Mouse (Mus musculus) midbrain, embryonic 14.5 days (tissue): ENCODE measurements at regions not wholly inside any gene's neighbourhood (a gene's known extent, or its start where the extent isn't known, plus 50 kb on each side); places are given as distances from the start of the nearest gene placed in this dataset.

Source experiments
- ATAC-seq: fragments of 200-750 bp; cut with Nextera tagmentation; 2 replicates; pipeline ENCODE4 v1.8.0; 2017; ENCODE audit warnings: moderate number of reproducible peaks, moderate library complexity; ENCODE audit not compliant: low FRiP score, low TSS enrichment
- DNase-seq: peaks from one replicate; pipeline ENCODE4 v3.0.0-alpha.2; 2015
- H3K27ac ChIP-seq: fragments of 300-500 bp; sonication (generic); replicated peaks from 2 replicates; pipeline ENCODE4 v1.5.1; 2014; ENCODE audit warnings: mild to moderate bottlenecking, low read depth, low read length, moderate library complexity
- H3K27me3 ChIP-seq: fragments of 300-500 bp; sonication (generic); 2 replicates; pipeline ENCODE4 v1.6.1; 2014; ENCODE audit warnings: low read length, control low read depth, mixed read lengths; ENCODE audit not compliant: control insufficient read depth, insufficient read depth
- H3K36me3 ChIP-seq: fragments of 300-500 bp; sonication (generic); 2 replicates; pipeline ENCODE4 v1.6.1; 2014; ENCODE audit warnings: low read length, control low read depth; ENCODE audit not compliant: control insufficient read depth, insufficient read depth
- H3K4me1 ChIP-seq: fragments of 300-500 bp; sonication (generic); 2 replicates; pipeline ENCODE4 v1.6.1; 2014; ENCODE audit warnings: mild to moderate bottlenecking, antibody characterized with exemption, low read length, control low read depth; ENCODE audit not compliant: control insufficient read depth, insufficient read depth
- H3K4me2 ChIP-seq: fragments of 300-500 bp; sonication (generic); 2 replicates; pipeline ENCODE4 v1.6.1; 2014; ENCODE audit warnings: mild to moderate bottlenecking, low read length, moderate library complexity
- H3K4me3 ChIP-seq: fragments of 300-500 bp; sonication (generic); replicated peaks from 2 replicates; pipeline ENCODE4 v1.5.1; 2014; ENCODE audit warnings: low read depth, low read length
- H3K9ac ChIP-seq: fragments of 300-500 bp; sonication (generic); replicated peaks from 2 replicates; pipeline ENCODE4 v1.6.1; 2014; ENCODE audit warnings: mild to moderate bottlenecking, low read length, moderate library complexity
- H3K9me3 ChIP-seq: fragments of 300-500 bp; sonication (generic); 2 replicates; pipeline ENCODE4 v1.6.1; 2016; ENCODE audit warnings: low read length, control low read depth, mixed read lengths; ENCODE audit not compliant: control insufficient read depth
- WGBS: fragments of 180-500 bp; shearing (Covaris S2); extraction: QIAGEN DNeasy Blood & Tissue Kit; methylation state at CpG from one replicate; pipeline ENCODE4 v1.1.7; 2014; 5-methylcytosine and 5-hydroxymethylcytosine counted together

- ATAC-seq, result no peak
- no peak overlapping the region for H3K9ac ChIP-seq
- no peaks in the 10 kb centered on the region for H3K36me3 ChIP-seq
- DNase-seq, result no peak
- 67% methylated on average over 7 of the region's 7 CpGs for WGBS
- no peaks in the 10 kb centered on the region for H3K27me3 ChIP-seq
- no peaks in the 10 kb centered on the region for H3K9me3 ChIP-seq
- no peak overlapping the region for H3K27ac ChIP-seq
- no peaks in the 10 kb centered on the region for H3K4me1 ChIP-seq
- H3K4me3 ChIP-seq, result no peak overlapping the region
- no peak overlapping the region for H3K4me2 ChIP-seq
These were observed 156.5 kb upstream of the Krr1 start for GRCm38 (mm10) chr10:111815821-111816599.

- WGBS, result 94% methylated on average over 8 of the region's 8 CpGs
- Histone ChIP-seq H3K9ac (no peak overlapping the region), H3K4me1 (no peaks in the 10 kb centered on the region), H3K27ac (no peak overlapping the region), H3K9me3 (no peaks in the 10 kb centered on the region), H3K4me3 (no peak overlapping the region), H3K36me3 (no peaks in the 10 kb centered on the region), H3K27me3 (no peaks in the 10 kb centered on the region), H3K4me2 (no peak overlapping the region)
- no peak for ATAC-seq
- no peak for DNase-seq
These were observed 152.6 kb upstream of the Krr1 start for GRCm38 (mm10) chr10:111819755-111820451.

GRCm38 (mm10) chr10:111824820-111825219 is 147.6 kb upstream of the Krr1 start:
- no peak overlapping the region for H3K27ac ChIP-seq
- no peak overlapping the region for H3K4me3 ChIP-seq
- H3K9ac ChIP-seq, result no peak overlapping the region
- H3K9me3 ChIP-seq, result no peaks in the 10 kb centered on the region
- H3K4me1 ChIP-seq, result no peaks in the 10 kb centered on the region
- DNase-seq (no peak), ATAC-seq (no peak)
- H3K27me3 ChIP-seq, result no peaks in the 10 kb centered on the region
- H3K4me2 ChIP-seq, result no peak overlapping the region
- H3K36me3 ChIP-seq, result no peaks in the 10 kb centered on the region
- 95% methylated on average over 4 of the region's 4 CpGs for WGBS

GRCm38 (mm10) chr10:111826033-111826754 is 146.3 kb upstream of the Krr1 start:
- Histone ChIP-seq H3K4me3 (no peak overlapping the region), H3K9ac (no peak overlapping the region), H3K9me3 (no peaks in the 10 kb centered on the region), H3K27ac (no peak overlapping the region), H3K4me2 (no peak overlapping the region), H3K27me3 (no peaks in the 10 kb centered on the region), H3K4me1 (no peaks in the 10 kb centered on the region), H3K36me3 (no peaks in the 10 kb centered on the region)
- ATAC-seq, result no peak
- 83% methylated on average over 4 of the region's 4 CpGs for WGBS
- DNase-seq, result no peak

GRCm38 (mm10) chr10:111827246-111827645 is 145.2 kb upstream of the Krr1 start:
- H3K36me3 ChIP-seq, result no peaks in the 10 kb centered on the region
- WGBS, result 68% methylated on average over 3 of the region's 3 CpGs
- DNase-seq (no peak), ATAC-seq (no peak)
- no peak overlapping the region for H3K27ac ChIP-seq
- H3K4me1 ChIP-seq, result no peaks in the 10 kb centered on the region
- no peak overlapping the region for H3K4me3 ChIP-seq
- H3K27me3 ChIP-seq, result no peaks in the 10 kb centered on the region
- H3K9me3 ChIP-seq, result no peaks in the 10 kb centered on the region
- H3K4me2 ChIP-seq, result no peak overlapping the region
- no peak overlapping the region for H3K9ac ChIP-seq

GRCm38 (mm10) chr10:111827930-111828329 is 144.5 kb upstream of the Krr1 start:
- no peak for ATAC-seq
- no peak overlapping the region for H3K9ac ChIP-seq
- no peak for DNase-seq
- H3K36me3 ChIP-seq, result no peaks in the 10 kb centered on the region
- no peak overlapping the region for H3K4me2 ChIP-seq
- H3K4me1 ChIP-seq, result no peaks in the 10 kb centered on the region
- 78% methylated on average over 4 of the region's 4 CpGs for WGBS
- H3K4me3 ChIP-seq, result no peak overlapping the region
- H3K27ac ChIP-seq, result no peak overlapping the region
- H3K27me3 ChIP-seq, result no peaks in the 10 kb centered on the region
- H3K9me3 ChIP-seq, result no peaks in the 10 kb centered on the region

GRCm38 (mm10) chr10:111828610-111829009 is 143.9 kb upstream of the Krr1 start:
- no peaks in the 10 kb centered on the region for H3K36me3 ChIP-seq
- H3K9me3 ChIP-seq, result no peaks in the 10 kb centered on the region
- H3K4me3 ChIP-seq, result no peak overlapping the region
- H3K4me2 ChIP-seq, result no peak overlapping the region
- no peak overlapping the region for H3K27ac ChIP-seq
- WGBS, result 90% methylated on average over 4 of the region's 4 CpGs
- H3K27me3 ChIP-seq, result no peaks in the 10 kb centered on the region
- DNase-seq (no peak), ATAC-seq (no peak)
- H3K9ac ChIP-seq, result no peak overlapping the region
- no peaks in the 10 kb centered on the region for H3K4me1 ChIP-seq

- DNase-seq (no peak), ATAC-seq (no peak)
- Histone ChIP-seq H3K9me3 (no peaks in the 10 kb centered on the region), H3K27me3 (no peaks in the 10 kb centered on the region), H3K4me1 (no peaks in the 10 kb centered on the region), H3K36me3 (no peaks in the 10 kb centered on the region), H3K4me2 (no peak overlapping the region), H3K27ac (no peak overlapping the region), H3K4me3 (no peak overlapping the region), H3K9ac (no peak overlapping the region)
- 84% methylated on average over 2 of the region's 2 CpGs for WGBS
These were observed 143.2 kb upstream of the Krr1 start for GRCm38 (mm10) chr10:111829291-111829690.
